Mouse (Mus musculus) heart, adult 8-10 months (tissue): ENCODE results near the gene Pkp4. TPM values are rescaled to one million over a fixed set of nuclear protein-coding genes. Genes with fewer than 3 reads are reported as not detected.

Experiments
- DNase-seq: peaks from one replicate; pipeline ENCODE4 v3.0.0; 2022; ENCODE audit warnings: low spot score
- total RNA-seq, 4 experiments: library from RNA; stranded (reverse); gene quantifications; 2 replicates each; pipeline ENCODE4 v1.2.4; 2022

Gene Pkp4
- total RNA-seq, 4 experiments from 2014 or later: 165 to 198 (median 178) TPM

DNA sequence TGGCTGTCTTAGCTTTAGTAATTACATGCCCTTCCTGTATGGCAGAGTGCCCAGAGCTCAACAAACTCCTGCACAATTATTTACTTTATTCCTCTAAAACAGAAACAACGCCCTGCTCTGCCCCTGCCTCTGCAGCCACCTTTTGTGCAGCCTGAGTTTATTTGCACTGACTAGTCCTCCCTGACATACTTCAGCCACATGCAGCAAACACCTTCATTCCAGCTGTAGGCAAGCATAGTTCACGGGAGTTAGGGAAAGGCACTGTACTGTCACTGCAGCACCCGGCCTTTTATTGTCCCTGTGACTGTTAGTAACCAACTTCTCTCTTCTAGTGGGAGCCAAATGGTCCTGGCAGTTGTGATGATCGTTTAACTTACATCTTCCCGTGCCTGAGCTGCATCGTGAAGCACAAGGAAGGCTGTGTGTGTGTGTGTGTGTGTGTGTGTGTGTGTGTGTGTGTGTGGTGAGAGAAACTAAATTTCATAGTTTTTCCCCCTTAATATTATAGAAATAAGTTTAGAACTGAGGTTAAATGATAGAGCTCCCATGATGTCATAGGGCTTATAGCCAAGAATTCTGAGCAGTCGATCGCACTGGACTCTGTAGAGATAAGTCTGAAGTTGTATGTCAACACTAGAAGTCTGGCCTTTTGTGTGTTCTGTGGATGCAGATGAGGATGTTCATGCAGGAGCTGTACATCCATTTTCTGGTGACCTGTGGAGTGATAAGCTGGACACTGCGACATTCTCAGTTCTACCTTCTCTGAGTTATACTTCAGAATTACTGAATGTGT lies 59.5 kb downstream of the Pkp4 start:
- no peak for DNase-seq

DNA sequence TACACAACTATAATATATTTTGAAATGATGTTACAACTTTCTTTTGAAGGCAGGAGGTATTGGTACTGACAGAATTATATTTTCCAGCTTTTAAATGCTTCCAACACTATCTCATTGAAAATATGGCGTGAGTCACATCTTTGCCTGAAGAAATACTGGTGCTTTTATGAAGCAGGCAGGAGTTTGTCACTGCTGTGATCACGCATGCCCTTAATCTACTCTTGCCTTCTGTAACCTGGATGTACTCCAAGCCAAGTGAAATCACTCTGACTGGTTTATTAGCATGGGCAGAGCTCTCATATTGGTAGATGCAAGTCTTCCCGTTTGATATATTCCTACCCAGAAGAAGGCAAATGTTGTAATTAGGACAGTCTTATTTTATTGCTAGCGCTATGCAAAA lies 65.7 kb downstream of the Pkp4 start:
- DNase-seq: no peak

DNA sequence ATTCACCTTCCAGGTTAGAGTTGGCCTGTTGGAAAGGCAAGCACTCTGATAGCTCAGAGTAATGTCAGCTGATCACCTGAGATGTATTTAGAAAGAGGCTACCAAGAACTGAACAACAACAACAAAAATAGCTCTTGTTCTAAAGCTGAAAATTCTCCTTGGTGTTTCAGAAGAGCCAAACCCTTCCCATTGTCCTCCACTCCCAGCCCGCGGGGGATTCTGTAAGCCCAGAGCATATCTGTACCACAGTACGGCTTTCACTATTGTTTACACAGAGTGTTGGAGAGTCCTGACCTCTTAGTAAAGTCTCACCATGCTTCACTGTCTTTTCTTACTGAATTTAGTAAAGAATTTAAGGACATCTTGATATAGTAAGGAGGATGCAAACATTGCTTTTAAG lies 66.4 kb downstream of the Pkp4 start:
- DNase-seq: no peak

DNA sequence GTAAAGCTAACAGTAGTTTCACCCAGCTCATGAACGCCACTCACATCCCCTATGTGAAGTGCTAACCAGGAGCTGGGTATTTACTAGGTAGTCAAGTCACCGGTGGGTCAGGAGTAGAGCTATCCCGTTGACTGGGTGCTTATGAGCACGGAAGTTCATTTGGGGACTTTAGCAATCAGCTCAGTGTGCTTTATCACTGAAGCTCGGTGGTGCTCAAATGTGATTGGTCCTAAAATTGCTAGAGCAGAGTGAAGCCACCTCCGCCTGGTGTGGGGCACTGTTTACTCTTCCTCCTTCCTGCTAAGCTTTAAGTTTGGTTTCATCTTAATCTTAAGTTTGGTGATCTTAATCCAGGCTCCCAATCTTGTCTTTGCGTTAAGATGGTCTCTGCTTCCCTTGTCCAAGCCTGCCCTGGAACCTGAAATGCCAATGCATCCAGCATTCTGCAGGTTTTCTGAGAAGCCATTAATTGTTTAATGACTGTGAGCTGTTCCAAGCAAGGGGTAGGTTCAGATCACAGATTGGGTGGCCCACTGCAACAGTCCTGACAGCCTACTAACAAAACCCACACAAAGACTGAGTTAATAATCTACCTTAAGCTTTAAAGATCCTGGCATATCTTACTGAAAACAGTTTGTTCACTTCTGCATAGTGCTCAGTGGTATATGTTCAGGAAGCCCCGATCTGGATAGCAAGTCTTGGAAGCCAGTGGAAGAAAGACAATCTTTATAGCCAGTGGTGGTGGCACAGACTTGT lies 67.0 kb downstream of the Pkp4 start:
- no peak for DNase-seq

DNA sequence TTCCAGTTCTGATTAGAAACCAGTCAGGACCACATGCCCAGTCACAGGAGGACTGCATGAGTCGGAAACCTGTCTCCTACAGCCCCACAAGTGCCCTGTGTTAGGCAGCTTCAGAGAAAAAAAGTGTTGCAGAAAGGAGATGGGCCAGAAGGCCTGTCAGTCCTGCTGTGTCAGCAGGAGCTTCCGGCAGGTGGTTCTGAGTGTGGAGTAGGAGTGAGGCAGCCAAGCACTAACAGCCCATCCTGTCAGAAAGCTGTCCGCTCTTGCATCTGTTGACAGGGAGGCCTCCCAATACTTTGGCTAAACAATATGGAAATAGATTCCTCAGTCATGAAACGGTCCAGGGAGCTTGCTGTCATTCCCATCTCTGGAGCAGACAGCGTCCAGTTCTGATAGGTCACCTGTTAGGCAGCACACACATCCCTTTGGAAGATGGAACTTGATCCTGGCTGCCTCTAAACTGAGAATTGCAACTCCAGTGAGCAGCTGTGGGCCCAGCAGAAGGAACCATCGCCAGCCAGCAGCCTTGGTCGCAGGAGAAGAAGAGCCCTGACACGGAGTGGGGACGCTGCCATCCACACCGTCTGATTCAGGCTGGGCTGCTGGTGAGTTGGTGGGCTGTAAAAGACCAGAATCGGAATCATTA lies 68.7 kb downstream of the Pkp4 start:
- no peak for DNase-seq

DNA sequence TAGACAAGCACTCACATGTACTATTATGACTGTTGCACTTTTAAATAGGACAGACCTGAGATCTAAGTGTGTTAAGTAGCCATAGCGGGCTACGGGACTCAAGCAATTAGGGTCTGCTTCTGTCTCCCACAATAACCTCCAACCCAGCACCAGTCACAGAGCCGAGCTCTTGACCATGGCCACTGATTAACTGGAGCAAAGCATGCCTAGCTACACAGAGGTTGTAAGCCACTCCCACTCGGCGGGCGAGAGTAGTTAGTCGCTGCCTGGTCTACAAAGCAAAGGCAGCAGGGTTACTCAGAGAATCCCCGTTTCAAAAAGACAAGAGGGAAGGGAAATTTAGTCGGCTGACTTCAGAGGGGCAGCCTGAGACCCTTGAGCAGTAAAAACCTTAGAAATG lies 70.0 kb downstream of the Pkp4 start:
- no peak for DNase-seq

DNA sequence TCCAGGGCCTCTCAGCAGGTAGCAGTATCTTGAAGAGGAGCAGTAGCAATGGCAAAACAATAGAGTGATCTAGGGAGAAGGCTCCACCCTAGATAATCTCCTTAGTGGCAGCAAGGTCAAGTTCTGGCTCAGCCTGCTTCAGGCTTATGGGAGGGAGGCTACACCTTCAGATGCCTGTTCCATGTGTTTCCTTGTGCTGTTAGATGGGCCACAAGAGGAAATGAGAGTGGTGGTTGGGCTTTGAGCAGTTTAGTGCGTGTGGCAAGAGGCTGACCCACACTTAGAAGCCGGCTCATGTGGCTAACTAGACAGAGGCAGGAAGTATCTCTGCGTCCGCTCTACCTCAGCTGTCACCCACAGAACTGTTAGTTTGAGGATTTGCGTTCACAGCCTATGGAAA lies 70.9 kb downstream of the Pkp4 start:
- DNase-seq: no peak

DNA sequence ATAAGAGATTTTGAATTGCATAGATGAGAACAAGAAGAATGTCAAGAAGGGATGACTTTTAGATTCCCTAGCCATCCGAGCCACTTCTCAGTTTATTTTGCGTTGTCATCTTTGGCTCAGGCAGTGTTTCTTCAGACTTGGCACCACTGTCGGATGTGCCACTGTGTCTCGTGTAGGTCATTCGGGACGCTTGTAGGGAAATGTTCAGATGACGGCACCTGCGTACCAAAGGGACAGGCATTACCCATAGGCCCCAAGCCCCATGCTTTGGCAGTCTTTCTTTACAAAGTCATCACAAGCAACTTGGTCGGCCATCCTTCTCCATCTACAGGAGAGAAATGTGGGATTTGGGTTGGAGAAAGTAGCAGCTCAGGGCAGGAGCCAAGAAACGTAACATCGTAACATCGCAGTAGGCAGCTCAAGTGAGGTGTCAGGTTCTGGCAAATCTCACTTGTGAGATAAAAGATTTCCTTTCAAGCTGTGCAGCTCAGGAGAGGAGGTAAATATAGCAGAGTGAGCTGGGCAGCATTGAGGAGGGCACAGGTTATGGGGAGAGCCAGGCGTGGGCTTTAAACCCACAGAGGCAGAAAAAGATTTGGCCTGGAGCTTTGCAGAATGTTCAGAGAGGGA lies 72.8 kb downstream of the Pkp4 start:
- no peak for DNase-seq

DNA sequence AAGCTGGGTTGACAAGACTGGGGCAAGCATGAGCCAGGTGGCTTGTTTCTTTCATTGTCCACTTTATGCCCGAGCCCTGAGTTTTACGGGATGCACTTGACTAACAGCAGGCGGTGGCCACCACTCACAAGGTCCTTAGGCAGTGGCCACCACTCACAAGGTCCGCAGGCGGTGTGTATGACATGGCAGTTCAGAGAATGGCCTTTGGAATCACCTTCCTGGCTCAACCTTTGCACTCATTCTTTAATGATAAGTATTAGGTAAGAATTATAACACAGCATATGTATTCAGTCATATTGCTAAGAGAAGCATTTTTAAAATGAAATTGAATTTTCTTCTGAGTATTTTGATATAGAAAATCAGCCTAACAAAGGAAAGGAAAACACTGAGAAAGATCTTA lies 73.3 kb downstream of the Pkp4 start:
- DNase-seq: no peak

DNA sequence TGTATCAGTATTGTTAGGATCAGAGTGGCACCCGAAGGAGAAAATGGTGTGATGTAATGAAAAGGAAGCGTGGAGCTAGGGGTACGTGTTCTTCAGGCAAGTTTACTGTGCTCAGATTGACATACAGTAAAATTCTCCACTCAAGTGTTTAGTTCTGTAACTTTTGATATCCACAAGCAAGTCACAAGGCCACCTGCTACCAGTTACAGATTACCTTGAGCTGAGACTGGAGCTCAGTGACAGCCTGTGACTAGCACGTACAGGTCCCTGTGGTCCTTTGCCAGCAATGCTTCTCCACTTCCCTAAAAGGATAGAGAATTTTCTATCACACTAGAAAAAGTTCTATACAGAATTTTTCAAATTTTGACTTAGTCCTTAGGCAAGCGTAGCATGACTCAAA lies 73.9 kb downstream of the Pkp4 start:
- DNase-seq: no peak

DNA sequence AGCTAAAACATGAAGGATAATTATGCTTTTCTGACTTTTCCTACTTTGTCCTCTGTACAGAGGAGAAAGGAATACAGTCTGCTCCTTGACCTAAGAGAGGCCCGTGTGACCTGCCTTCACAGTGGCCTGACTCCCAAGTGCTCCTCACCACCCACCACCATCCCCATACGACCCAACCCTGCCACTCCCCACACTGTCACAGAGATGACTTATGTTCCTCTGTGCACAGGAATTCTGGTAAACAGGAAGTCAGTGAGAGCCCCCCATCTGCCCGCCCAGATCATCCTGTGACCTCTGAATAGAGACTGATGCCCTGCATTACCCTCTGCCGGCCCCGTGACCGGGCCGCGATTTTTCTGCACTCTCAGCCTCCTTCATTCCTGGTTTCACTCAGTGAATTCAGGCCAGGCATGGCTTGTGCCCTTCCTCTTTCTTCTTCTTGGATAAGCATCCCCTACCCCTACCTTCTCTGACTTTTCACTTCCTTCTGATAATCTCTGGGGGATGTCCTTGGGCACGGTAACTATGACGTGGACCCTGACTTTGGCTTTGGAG lies 79.3 kb downstream of the Pkp4 start:
- DNase-seq: no peak

DNA sequence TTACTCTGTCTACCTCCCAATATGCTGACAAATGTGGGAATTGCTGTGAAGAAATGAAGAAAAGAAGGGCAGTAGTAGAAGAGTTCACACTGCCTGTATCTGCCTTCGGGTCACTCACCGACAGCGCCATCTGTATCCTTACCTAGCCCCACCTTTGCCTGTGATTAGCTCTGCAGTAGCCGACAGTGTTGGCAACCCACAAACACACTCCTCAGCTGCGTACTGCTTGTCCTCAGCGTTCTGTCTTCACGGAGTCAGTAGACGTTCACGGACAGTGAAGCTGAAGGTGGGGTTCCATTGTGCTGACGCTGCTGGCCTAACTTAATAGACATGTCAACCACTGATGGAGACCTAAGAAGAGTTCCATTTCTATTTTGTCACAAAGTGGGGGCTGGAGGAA lies 81.5 kb downstream of the Pkp4 start:
- DNase-seq: no peak

DNA sequence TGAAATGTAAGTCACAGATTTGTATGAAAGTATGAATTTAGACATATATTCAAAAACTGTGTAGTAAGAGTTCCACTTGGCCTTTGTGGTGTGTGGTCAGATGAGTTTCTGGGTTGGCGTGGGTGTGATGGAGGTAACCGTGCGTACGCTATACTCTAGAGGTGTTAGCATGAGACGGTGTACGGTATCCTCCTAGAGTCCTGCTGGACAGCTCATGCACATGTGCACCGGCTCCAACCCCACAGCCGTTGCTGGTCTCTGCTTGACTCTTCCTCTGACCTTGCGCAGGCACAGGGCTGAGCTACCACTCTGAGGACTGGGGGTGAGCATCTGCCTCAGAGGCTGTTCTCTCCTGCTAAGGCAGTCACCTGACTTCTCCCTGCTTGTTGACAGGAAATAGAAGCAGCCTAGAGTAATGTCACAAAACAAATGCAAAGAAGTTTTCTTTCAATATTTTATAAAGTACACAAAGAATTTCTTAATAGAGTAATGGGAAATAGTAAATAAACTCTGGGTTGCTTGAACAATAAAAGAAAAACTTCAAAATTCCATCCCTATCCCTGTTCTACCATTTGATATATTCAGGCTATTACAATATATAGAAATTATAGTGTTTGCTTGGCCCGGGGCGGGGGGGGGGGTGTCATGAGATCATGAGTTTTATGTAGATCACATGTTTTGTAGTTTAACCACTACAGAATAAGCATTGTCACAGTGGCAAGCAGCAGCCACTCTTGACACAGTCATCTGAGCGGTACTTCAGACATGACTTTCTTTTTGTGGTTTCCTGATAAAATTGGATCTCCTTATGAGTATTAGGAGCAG lies 83.8 kb downstream of the Pkp4 start:
- no peak for DNase-seq

DNA sequence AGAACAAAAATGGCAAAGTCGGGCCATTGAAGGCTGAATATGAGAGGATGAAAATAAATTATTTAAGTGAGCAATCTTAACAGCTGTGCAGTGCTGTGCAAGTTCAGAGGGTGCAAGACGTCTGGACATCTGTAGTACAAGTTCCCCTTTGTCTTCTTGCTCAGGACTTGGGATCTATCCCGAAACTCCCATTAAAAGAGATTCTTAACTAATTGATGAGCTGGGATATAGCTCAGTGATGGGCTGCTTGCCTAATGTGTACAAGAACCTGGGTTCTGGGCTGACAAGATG lies 84.4 kb downstream of the Pkp4 start:
- DNase-seq: no peak

DNA sequence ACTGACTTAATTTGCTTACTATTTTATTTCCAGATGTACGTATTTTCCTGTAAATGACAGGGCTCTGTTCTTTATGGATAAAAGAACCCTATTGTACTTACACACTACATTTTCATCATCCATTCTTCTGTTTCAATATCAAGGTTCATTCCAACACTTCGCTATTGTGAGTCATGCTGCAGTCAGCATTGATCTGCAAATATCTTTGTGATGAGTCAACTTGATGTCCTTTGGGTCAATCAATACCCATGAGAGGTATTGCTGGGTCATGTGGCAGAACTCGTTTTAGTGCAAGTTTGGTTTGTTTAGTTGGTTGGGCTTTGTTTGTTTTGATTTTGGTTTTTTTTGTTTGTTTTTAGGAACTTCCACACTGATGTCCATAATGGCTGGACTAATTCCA lies 88.2 kb downstream of the Pkp4 start:
- no peak for DNase-seq

DNA sequence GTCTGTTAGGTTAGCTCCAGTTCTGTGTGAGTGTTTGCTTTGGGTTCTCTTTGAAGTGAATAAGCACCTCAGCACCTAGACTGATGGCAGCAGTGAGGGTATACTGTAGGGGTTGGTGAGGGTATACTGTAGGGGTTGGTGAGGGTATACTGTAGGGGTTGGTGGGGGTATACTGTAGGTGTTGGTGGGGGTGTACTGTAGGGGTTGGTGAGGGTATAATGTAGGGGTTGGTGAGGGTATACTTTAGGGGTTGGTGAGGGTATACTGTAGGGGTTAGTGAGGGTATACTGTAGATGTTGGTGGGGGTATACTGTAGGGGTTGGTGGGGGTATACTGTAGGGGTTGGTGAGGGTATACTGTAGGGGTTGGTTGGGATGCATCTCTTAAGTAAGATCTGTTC lies 92.2 kb downstream of the Pkp4 start:
- DNase-seq: no peak

DNA sequence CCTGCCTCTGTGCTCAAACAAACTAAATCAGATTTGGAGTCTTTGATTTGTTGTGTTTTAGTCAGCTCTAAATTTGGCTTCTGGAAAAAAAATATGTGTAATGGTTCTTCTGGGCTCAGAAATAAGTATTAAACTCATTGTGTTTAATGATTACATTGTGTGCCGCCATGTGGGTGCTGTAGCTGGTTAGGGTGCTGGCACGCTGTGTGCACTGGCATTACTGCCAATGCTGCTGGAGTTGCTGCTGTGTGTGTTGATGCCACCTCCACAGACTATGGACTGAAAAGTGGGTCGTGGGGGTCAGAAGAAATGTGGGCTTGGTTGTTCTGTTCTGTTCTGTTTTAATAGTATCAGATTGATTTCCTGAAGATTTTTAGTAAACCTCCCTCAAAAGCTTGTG lies 92.8 kb downstream of the Pkp4 start:
- no peak for DNase-seq

DNA sequence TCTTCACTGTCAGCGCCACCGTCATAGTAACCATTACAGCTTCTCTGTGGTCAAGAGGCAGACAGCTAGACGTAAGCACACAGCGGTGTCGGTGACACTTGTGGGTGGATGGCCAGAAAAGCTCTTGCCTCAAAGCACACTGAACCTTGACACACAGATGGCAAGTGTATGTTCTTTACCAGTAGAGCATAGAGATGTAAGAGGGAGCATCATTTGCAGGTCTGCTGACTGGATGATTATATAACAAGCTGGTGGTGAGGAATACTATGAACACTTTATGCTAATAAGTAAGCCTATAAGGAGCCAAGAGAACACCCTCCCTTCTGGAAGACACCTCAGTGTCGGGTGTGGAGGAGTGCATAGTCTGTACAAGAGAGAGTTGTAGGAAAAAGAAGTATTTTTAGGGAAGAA lies 98.2 kb downstream of the Pkp4 start:
- no peak for DNase-seq

DNA sequence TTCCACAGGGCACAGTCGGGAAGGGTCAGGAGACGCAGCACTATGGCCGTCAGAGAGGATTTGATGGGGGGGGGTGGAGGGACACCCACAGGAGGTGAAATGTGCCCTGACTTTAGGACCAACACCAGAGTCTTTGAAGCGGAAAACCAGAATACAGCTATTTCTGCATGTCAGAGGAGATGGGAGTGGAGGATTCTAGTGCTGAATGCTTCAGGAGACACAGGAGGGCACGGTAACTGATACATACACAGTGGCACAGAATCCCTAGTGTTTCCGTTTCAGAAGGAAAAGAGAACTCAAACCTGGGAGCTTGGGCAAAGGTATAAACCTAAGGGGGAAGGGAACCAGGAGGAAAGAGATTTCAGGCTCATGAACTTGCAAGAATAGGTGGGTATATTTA lies 98.7 kb downstream of the Pkp4 start:
- DNase-seq: no peak

DNA sequence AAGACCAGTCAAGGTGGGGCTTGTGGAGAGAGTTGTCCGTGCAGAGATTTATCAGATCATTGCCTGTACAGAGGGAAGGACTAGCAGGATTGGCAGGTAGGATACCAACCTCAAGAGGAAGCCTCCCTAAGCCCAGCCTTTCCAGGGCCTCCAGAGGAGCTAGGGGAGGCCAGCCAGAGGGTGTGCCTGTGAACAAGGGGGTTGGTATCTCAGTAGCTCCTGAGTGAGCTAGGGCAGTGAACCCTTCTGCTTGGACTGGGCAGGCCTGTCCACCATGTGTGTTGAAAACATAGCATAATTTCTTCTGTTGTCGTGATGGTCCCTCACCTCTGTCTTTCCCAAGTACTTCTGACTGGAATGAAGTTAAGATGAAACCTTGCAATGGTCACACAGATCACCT lies 100.6 kb downstream of the Pkp4 start:
- no peak for DNase-seq

DNA sequence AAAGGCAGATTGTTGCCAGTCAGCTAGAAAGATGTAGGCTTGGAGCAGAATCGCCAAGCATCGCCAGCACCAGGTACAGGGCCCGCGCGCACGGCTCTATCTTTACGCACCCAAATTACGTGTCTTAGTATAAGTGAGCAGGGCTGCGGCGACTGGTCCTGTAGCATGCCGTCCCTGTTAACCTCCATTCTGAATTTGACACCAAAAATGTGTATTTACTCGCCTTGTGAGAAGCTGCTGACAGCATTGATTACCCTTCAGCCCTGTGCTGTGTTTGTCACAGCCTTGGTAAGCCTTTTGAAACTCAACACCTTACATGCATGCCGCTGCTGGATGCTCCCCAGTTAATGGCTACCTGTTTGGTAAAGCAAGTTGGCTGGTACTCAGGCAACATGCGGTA lies 105.8 kb downstream of the Pkp4 start:
- DNase-seq: no peak
